Mouse (Mus musculus): Measurements from ENCODE around the gene Gm21188.
A peak's percentile ranks its signal among the peaks of the same experiment; 100 is the strongest.
"Not testable (repeated sequence)": the region's sequence is repeated elsewhere in the genome, so short reads cannot be mapped to it uniquely, and the experiment has no call there.

The Gm21188 gene

DNA sequence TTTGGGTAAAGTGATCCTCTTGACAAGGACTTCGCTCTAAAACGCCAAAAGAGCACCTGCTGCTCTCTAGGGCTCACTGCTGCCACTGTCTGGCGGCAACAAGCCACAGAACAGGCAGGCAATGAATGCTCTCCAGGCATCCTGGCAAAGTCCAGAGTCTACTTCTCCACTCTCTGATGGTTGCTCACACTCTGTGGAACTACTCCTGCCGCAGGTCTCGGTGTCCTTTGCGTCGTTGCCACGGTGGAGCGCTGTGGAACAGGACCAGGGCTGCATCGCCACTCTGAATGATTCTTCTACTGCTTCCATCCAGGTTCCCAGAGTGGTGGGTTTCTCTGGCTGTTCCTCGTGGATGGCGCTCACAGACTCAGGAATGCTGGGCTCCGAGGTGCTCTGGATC is 25.6 kb downstream of the Gm21188 start:
- DNase-seq: peak in 1 of 2 experiments; percentile 40

DNA sequence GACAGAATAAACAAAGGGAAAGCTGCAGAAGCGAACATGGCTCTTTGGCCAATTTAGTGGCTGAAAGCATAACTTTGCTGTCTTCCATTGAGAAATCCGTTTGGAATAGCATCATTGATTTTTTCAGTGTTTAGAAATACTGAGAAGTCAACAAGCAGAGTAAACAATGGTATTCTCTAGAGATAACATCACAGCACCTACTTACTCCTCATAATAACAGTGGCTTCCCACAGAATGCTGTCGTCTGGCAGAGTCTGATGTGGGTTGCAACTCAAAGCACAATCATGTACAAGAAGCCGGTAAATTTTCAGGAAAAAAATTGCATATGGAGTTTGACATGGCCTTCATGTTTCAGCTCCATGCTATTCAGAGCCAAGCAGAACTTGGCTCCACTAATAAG is 26.4 kb downstream of the Gm21188 start:
- DNase-seq: peak; percentile 8 to 27

- not testable (repeated sequence) for DNase-seq
Observed at GRCm38 (mm10) chr13:120025004-120025403, 27.0 kb downstream of the Gm21188 start.

- not testable (repeated sequence) for DNase-seq
Observed at GRCm38 (mm10) chr13:120024581-120024980, 27.4 kb downstream of the Gm21188 start.

DNA sequence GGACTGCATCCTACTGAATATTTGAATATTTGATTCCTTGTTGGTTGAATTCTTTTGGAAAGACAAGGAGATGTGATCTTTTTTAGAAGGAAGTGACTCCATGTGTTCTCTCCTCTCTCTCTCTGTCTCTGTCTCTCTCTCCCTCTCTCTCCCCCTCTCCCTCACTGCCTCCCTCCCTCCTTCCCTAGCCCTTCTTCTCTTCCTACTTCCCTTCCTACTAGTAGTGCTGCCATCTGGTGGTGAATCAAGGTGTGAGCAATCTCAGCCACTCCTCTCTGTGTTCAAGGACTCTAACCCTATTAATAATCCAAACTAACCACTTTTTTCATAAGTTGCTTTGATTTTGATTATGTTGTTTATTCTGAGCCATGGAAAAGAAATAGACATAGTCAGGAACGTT is 30.5 kb downstream of the Gm21188 start:
- DNase-seq: peak in 1 of 2 experiments; percentile 34

DNA sequence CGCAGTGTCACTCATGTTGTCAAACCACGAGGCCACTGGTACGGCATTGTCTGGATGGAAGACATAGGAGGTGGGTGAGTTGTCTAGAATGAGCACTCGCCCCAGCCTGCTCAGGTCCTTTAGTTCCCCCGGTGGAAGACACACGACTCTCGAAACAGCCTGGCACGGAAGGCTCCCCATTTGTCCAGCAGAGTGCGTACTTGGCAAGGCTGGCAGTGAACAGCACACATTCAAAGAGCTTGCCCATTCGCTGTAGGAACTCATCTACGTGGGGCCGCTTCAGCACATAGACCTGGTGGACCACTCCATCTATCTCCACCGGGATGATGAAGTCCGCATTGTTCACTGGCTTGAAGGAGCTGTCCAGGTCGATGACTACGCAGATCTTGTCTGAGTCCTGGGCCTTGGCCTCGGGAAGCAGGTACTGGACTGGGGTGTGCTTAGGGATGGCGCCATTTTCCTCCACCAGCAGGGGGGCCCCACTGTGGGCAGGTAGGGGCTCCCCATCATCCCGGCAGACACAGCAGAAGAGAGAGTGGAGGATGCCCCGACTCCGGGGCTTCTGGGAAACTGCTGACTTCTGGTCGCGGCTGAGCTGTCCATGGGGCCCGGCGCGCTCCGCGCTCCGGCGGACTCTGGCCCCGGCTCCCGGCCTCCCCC is 36.5 kb downstream of the Gm21188 start:
- not testable (repeated sequence) for DNase-seq

- not testable (repeated sequence) for DNase-seq
Observed at GRCm38 (mm10) chr13:120013962-120014361, 38.0 kb downstream of the Gm21188 start.

GRCm38 (mm10) chr13:120013544-120013943 is 38.5 kb downstream of the Gm21188 start:
- not testable (repeated sequence) for DNase-seq

DNA sequence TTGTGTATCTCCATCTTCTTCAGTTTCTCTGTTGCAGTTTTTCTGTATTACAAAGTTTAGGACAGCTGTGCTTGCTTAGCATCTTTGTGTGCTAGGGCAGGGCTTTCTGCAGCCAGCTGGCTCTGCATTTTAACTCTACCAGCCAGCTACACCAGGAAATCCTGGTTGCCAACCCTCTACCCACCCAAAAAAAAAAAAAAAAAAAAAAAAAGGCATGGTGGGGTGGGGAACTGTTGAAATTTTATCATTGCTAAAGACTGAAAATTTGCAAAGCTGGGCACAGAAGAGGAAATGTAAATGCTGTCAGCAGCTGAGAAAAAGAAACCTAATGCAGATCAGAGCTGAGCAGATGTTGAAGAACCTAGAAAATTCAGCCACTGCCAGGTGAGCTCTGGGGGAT is 41.9 kb downstream of the Gm21188 start:
- DNase-seq: not testable (repeated sequence)

DNA sequence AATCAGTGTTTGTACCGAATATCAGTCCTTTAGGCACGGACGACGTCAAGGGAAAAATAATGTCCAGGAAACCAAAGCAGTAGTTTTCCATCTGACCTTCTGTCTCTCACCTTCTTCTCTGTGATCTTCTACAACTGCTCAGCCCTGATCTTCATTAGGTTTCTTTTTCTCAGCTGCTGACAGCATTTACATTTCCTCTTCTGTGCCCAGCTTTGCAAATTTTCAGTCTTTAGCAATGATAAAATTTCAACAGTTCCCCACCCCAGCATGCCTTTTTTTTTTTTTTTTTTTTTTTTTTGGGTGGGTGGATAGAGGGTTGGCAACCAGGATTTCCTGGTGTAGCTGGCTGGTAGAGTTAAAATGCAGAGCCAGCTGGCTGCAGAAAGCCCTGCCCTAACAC is 52.8 kb downstream of the Gm21188 start:
- DNase-seq: not testable (repeated sequence)

- not testable (repeated sequence) for DNase-seq
Observed at GRCm38 (mm10) chr13:119998442-119999086, 53.4 kb downstream of the Gm21188 start.

DNA sequence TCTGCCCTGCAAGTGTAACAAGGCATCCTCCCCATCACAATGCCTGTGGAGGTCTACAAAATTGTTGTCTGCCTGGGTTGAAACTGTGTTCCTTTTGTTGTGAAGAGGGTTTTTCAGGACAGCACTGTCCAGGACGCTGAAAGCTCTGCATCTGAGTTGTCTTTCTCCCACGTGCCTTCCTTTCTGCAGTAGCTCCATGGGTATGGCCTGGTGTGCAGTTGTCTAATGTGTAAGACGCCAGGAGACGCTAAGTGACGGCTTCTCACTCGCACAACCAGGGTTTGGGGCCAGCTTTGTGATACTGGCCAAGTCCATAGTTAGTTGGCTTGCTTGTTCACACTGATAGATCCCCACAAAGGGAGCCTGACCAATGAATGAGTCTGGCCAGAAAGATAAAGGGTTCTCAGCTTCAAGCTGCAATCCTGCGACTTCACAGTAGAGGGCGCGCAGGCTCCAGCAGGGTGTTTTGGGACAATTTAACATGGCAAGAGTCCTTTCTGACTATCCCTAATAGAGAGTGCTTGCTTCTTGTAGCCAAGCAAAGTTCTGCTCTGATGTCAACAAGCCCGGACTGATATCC is 60.0 kb downstream of the Gm21188 start:
- not testable (repeated sequence) for DNase-seq

DNA sequence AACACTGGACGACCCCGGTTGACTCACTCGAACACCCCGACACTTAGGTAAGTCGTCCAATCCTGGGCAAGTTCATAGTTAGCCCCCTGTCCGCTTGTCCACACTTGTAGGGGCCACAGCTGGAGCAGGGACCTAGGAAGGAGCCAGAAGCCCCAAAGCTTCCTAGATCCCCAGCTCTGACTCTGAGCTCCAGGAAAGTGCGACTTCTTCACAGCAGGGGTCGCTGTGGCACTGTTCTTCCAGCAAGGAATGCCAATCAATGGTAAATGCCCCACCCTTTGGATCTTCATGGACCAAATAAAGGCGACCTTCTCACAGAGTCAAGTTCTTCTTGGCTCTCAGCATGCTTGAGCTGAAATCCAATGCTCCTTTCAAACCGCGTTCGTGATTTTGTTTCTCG is 60.7 kb downstream of the Gm21188 start:
- DNase-seq: not testable (repeated sequence)

Measured in kidney, postnatal 4 days (tissue).